Mouse (Mus musculus) small intestine, adult 10 weeks (tissue): ENCODE measurements around the gene Bpifa1. TPM values are rescaled to one million over a fixed set of nuclear protein-coding genes. Genes with fewer than 3 reads are reported as not detected.

ENCODE experiments used
- polyA plus RNA-seq: library from polyadenylated mRNA; stranded (reverse); fragments of 350-450 nt; fragmentation: Illumina TruSeq; extraction: RNeasy Lipid Tissue Mini Kit (QIAGEN cat#74804); gene quantifications from one replicate; pipeline ENCODE4 v1.2.3, GENCODE M21; 2014; ENCODE audit warnings: low replicate concordance

Bpifa1 gene
- not detected for polyA plus RNA-seq

GRCm38 (mm10) chr2:154142580-154142979 is at the start of gene Bpifa1:
Gene Bpifa1 (plus strand): TSS chr2:154142880.

DNA sequence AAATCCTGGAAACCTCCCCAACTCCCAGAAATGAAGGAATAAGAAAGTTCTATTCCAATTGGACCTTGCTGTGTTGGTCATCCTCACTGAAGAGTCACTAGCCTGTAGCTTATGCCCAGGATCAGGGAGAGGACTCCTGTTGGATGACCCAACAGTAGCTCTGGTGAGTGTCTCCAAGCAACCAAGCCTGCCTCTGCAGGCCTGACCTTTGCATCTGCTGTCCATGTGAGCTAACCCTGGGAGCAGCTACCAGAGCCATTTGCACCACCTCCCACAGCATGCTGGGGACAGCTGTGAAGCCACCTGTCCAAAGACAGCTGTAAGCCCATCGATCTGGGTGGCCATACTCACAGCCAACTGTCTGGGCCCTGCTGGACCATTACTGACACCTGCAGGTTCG is 12.6 kb upstream of the Bpifa1 start, which contains the start of gene Bpifa3:
Gene Bpifa3 (plus strand): TSS at position 217 of the 400 bp plus-strand sequence.

DNA sequence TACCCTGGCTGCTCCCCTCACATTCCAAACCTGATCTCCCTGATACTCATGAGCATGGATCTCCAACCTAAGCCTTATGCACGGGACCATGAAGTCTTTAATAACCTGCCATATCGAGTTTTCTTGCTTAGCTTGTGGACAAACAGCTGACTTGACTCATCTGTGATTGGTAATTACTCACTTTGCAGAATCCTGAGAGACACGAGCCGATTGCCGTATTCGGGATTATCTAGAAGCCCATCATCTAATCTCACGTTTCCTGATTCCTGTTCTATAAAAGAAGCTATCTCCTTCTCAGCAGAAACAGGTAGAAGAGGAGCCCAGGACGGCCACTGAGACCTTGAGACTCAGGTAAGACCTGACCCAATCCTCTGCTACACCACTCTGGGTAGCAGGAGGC is 19.6 kb downstream of the Bpifa1 start, which contains the start of gene Bpifa5:
Gene Bpifa5 (plus strand): TSS at position 301 of the 400 bp plus-strand sequence.

GRCm38 (mm10) chr2:154190546-154191258 is 48.0 kb downstream of the Bpifa1 start, which contains the start of gene Bpifb1:
Gene Bpifb1 (plus strand): TSS chr2:154190818.

Other genes starting within 250 kb of the Bpifa1 start
- not detected for gene Bpifb6, start 242.5 kb upstream of the Bpifa1 start, polyA plus RNA-seq
- not detected for gene Bpifb3, start 224.7 kb upstream of the Bpifa1 start, polyA plus RNA-seq
- not detected for gene Bpifb4, start 204.7 kb upstream of the Bpifa1 start, polyA plus RNA-seq
- gene Bpifa6, start 167.9 kb upstream of the Bpifa1 start, polyA plus RNA-seq = not detected
- not detected for gene Bpifa2, start 134.6 kb upstream of the Bpifa1 start, polyA plus RNA-seq
- not detected for gene Bpifa3, start 12.5 kb upstream of the Bpifa1 start, polyA plus RNA-seq
- not detected for gene Bpifa5, start 19.7 kb downstream of the Bpifa1 start, polyA plus RNA-seq
- gene Bpifb1, start 47.9 kb downstream of the Bpifa1 start, polyA plus RNA-seq = not detected
- gene Bpifb5, start 80.9 kb downstream of the Bpifa1 start, polyA plus RNA-seq = not detected
- not detected for gene Bpifb9a, start 115.0 kb downstream of the Bpifa1 start, polyA plus RNA-seq
- gene Bpifb9b, start 164.3 kb downstream of the Bpifa1 start, polyA plus RNA-seq = not detected
- 9.1 TPM for gene Cdk5rap1, start 230.1 kb downstream of the Bpifa1 start, polyA plus RNA-seq